8 mouse cellular contexts compared by ENCODE assay signal in genomic region chr4:134534932-134535786, GRCm38 (mm10). TPM values are rescaled to one million over a fixed set of nuclear protein-coding genes. Genes with fewer than 3 reads are reported as not detected.
A peak's percentile ranks its signal among the peaks of the same experiment; 100 is the strongest.
DNase-seq lines count a peak whose midpoint lies in the region; ATAC-seq lines count a peak whose summit lies in the region.

Gene Mtfr1l, minus strand, starts transcription at chr4:134535387.

- no peaks in the 10 kb centered on the region for H3K9me3 ChIP-seq in hindbrain, embryonic 12.5 days (replicated peaks)

- H3K36me3 ChIP-seq in hindbrain, embryonic 12.5 days, result peaks cover 32% of the 10 kb centered on the region

- under 1% methylated on average over 70 of the region's 71 CpGs for WGBS in hindbrain, embryonic 12.5 days

- H3K27me3 ChIP-seq in hindbrain, embryonic 12.5 days, result no peaks in the 10 kb centered on the region

- H3K27ac ChIP-seq in hindbrain, embryonic 12.5 days, result peak within 1 kb of the TSS; percentile 87

- H3K4me3 ChIP-seq in hindbrain, embryonic 12.5 days, result peak within 1 kb of the TSS; percentile 96

- peak within 1 kb of the TSS; percentile 87 for H3K9ac ChIP-seq in hindbrain, embryonic 12.5 days

- peak; percentile 97 for ATAC-seq in hindbrain, embryonic 12.5 days (ENCODE audit: low FRiP score)

- H3K4me2 ChIP-seq in hindbrain, embryonic 12.5 days (replicated peaks), result peak within 1 kb of the TSS; percentile 83

- peak; percentile 96 for DNase-seq in NIH3T3 (ENCODE audit: low read depth)
- DNase-seq in cerebellum, postnatal 10 days, result peak; percentile 97 to 98
- DNase-seq in frontal cortex, postnatal 10 days (ENCODE audit: low spot score in 2 of 2), result peak; percentile 96 to 97
- peak; percentile 96 to 97 for DNase-seq in layer of hippocampus, postnatal 14 days (ENCODE audit: low spot score in 2 of 2)
- peak; percentile 98 for DNase-seq in lung, postnatal 14 days
- peak; percentile 83 for DNase-seq in retina, adult 2 months (ENCODE audit: low read depth, low spot score)
- peak; percentile 96 to 98 for DNase-seq in thymus, postnatal 36 days

- peaks cover 14% of the 10 kb centered on the region for H3K4me1 ChIP-seq in hindbrain, embryonic 12.5 days

RNA-seq across cellular contexts. Expression of gene Mtfr1l, which starts in this region (rescaled TPM):
- polyA plus RNA-seq in hindbrain, embryonic 12.5 days (2016; fragmentation: Nextera tagmentation; extraction: Ambion mirVana), result 137 and 140 TPM in 2 replicates
- 10 to 100 TPM; 73.0 to 77.8 TPM for total RNA-seq in layer of hippocampus, postnatal 14 days (2021)

Comparison
In these comparisons a context has a peak if more than half of its experiments do, and no peak if none do; other contexts are left out.
1. Peak in every context shown above with its lines: DNase-seq, ATAC-seq, H3K4me3 ChIP-seq and H3K27ac ChIP-seq.